Mouse (Mus musculus) hindbrain, embryonic 10.5 days (tissue): ENCODE results near the gene Ces3a. TPM values are rescaled to one million over a fixed set of nuclear protein-coding genes. Genes with fewer than 3 reads are reported as not detected.

Experiments
- DNase-seq: peaks from one replicate; pipeline ENCODE4 v3.0.0-alpha.2; 2017; ENCODE audit warnings: low spot score
- H3K27ac ChIP-seq: fragments of 300-500 bp; sonication (generic); 2 replicates; pipeline ENCODE4 v1.5.1; 2016; ENCODE audit warnings: mild to moderate bottlenecking, moderate library complexity
- H3K27me3 ChIP-seq: fragments of 300-500 bp; sonication (generic); 2 replicates; pipeline ENCODE4 v1.6.1; 2016; ENCODE audit warnings: mild to moderate bottlenecking; ENCODE audit not compliant: poor library complexity, insufficient read depth, severe bottlenecking
- H3K36me3 ChIP-seq: fragments of 300-500 bp; sonication (generic); 2 replicates; pipeline ENCODE4 v1.6.1; 2016; ENCODE audit warnings: mild to moderate bottlenecking, moderate library complexity
- H3K4me1 ChIP-seq: fragments of 300-500 bp; sonication (generic); replicated peaks from 2 replicates; pipeline ENCODE4 v1.6.1; 2016; ENCODE audit warnings: mild to moderate bottlenecking
- H3K4me3 ChIP-seq: fragments of 300-500 bp; sonication (generic); 2 replicates; pipeline ENCODE4 v1.5.1; 2016; ENCODE audit warnings: mild to moderate bottlenecking, moderate library complexity
- H3K9me3 ChIP-seq: fragments of 300-500 bp; sonication (generic); 2 replicates; pipeline ENCODE4 v1.6.1; 2016; ENCODE audit warnings: mild to moderate bottlenecking, moderate library complexity
- WGBS: fragments of 180-500 bp; shearing (Covaris S2); methylation state at CpG from one replicate; pipeline ENCODE4 v1.1.7; 2016; 5-methylcytosine and 5-hydroxymethylcytosine counted together
- polyA plus RNA-seq: library from polyadenylated mRNA; unstranded; fragments of >200 nt; fragmentation: Nextera tagmentation; extraction: Ambion mirVana; gene quantifications from 2 replicates; pipeline ENCODE4 v1.2.1, GENCODE M21; 2016

Ces3a gene
- not detected in 2 replicates for polyA plus RNA-seq

DNA sequence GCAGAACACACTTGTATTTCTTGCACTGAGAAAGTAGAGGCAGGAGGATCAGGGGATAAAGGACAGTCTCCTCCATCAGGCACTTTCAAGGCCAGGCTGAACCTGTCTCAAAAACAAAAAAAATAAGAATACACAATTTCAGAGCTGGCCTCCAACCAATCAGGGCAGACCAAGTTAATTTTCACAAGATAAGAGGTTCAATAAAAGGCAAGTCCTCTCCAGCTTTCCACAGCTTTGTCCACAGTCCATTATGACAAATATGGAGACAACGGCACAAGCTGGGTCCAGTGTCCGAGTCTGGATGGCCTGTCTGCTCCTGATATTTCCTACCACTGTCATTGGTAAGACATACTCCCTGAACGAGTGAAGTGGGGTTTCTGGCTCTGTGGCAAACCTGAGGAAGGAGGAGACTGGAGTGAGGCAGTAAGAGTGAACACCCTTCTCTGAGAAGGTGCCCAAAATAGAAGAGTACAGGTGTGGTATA lies at the start of gene Ces3a:
TSS of gene Ces3a (plus strand) at position 231 of the 484 bp plus-strand sequence.
- no peaks in the 10 kb centered on the region for H3K9me3 ChIP-seq
- H3K27ac ChIP-seq: no peak within 1 kb of the TSS
- no peaks in the 10 kb centered on the region for H3K27me3 ChIP-seq
- H3K4me3 ChIP-seq: no peak within 1 kb of the TSS
- DNase-seq: no peak
- H3K36me3 ChIP-seq: no peaks in the 10 kb centered on the region
- 75% methylated on average over 3 of the region's 3 CpGs for WGBS
- H3K4me1 ChIP-seq: no peaks in the 10 kb centered on the region

DNA sequence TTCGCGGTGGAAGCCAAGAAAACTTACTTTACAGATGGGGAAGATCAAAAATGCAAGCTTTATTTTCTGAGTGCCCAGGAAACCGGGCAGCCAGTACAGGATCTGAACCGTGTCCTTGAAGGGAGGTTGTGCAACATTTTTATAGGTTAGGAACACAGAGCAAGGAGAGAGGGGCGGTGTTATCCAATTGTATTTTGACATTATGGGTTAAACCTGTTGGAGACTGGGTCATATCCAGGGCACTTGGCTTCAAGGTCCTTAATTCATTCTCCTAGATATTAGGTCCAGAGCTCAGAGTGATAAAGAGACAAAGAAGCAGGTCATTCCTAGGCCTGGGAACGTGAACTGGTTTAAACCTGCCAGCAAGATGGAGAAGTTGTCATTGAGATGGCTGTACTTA lies 49.2 kb upstream of the Ces3a start:
- Histone ChIP-seq H3K4me3 (no peak overlapping the region), H3K9me3 (no peaks in the 10 kb centered on the region), H3K27ac (no peak overlapping the region), H3K4me1 (no peaks in the 10 kb centered on the region), H3K36me3 (no peaks in the 10 kb centered on the region), H3K27me3 (no peaks in the 10 kb centered on the region)
- no peak for DNase-seq
- WGBS: 87% methylated on average over 6 of the region's 6 CpGs

GRCm38 (mm10) chr8:105000586-105000985 lies 47.8 kb upstream of the Ces3a start, which contains the start of gene Ces2h:
Gene Ces2h, plus strand, starts transcription at chr8:105000853.
- 89% methylated on average over 7 of the region's 7 CpGs for WGBS

GRCm38 (mm10) chr8:105010000-105010399 lies 38.4 kb upstream of the Ces3a start:
- H3K4me3 ChIP-seq: no peak overlapping the region
- no peak overlapping the region for H3K27ac ChIP-seq
- DNase-seq: no peak
- H3K27me3 ChIP-seq: no peaks in the 10 kb centered on the region
- WGBS: 87% methylated on average over 2 of the region's 2 CpGs
- no peaks in the 10 kb centered on the region for H3K4me1 ChIP-seq
- 0 out of 2 replicates have a peak, but pooled peaks cover 9% of the 10 kb centered on the region for H3K9me3 ChIP-seq
- H3K36me3 ChIP-seq: no peaks in the 10 kb centered on the region

More at GRCm38 (mm10) chr8:105000586-105000985, 47.8 kb upstream of the Ces3a start, which contains the start of gene Ces2h:
- H3K27me3 ChIP-seq: no peaks in the 10 kb centered on the region
- no peaks in the 10 kb centered on the region for H3K36me3 ChIP-seq
- H3K27ac ChIP-seq: no peak within 1 kb of the TSS
- no peak within 1 kb of the TSS for H3K4me3 ChIP-seq
- H3K9me3 ChIP-seq: no peaks in the 10 kb centered on the region
- no peaks in the 10 kb centered on the region for H3K4me1 ChIP-seq
- no peak for DNase-seq

DNA sequence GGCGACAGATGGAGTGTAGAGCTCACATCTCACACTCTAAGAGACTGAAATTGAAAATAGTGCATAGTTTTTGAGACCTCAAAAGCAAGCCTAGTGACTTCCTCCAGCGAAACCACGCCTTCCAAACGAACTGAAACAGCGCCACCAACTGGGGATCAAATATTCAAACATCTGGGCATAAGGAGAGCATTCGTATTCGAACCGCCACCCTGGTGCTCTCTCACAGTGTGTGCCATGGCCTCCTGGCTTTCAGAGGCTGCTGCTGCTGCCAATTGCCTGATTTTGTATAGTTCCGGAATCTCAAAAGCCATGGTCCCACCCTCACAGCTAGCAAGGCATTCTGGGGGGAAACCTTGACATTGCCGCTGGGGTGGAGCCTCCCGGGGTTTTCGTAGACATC lies 37.3 kb upstream of the Ces3a start:
- H3K27me3 ChIP-seq: no peaks in the 10 kb centered on the region
- H3K4me1 ChIP-seq: no peaks in the 10 kb centered on the region
- H3K27ac ChIP-seq: no peak overlapping the region
- H3K9me3 ChIP-seq: 0 out of 2 replicates have a peak, but pooled peaks cover 9% of the 10 kb centered on the region
- WGBS: 79% methylated on average over 12 of the region's 12 CpGs
- H3K36me3 ChIP-seq: no peaks in the 10 kb centered on the region
- no peak for DNase-seq
- no peak overlapping the region for H3K4me3 ChIP-seq

GRCm38 (mm10) chr8:105014391-105014790 lies 34.0 kb upstream of the Ces3a start:
- no peaks in the 10 kb centered on the region for H3K4me1 ChIP-seq
- 0 out of 2 replicates have a peak, but pooled peaks cover 7% of the 10 kb centered on the region for H3K9me3 ChIP-seq
- no peak overlapping the region for H3K4me3 ChIP-seq
- no peaks in the 10 kb centered on the region for H3K36me3 ChIP-seq
- H3K27ac ChIP-seq: no peak overlapping the region
- no peaks in the 10 kb centered on the region for H3K27me3 ChIP-seq
- DNase-seq: no peak
- WGBS: 90% methylated on average over 5 of the region's 5 CpGs

GRCm38 (mm10) chr8:105021954-105022353 lies 26.4 kb upstream of the Ces3a start:
- Histone ChIP-seq H3K36me3 (no peaks in the 10 kb centered on the region), H3K27ac (no peak overlapping the region), H3K4me3 (no peak overlapping the region), H3K27me3 (no peaks in the 10 kb centered on the region), H3K4me1 (no peaks in the 10 kb centered on the region), H3K9me3 (0 out of 2 replicates have a peak, but pooled peaks cover under 1% of the 10 kb centered on the region)
- no peak for DNase-seq
- 93% methylated on average over 1 of the region's 1 CpGs for WGBS

DNA sequence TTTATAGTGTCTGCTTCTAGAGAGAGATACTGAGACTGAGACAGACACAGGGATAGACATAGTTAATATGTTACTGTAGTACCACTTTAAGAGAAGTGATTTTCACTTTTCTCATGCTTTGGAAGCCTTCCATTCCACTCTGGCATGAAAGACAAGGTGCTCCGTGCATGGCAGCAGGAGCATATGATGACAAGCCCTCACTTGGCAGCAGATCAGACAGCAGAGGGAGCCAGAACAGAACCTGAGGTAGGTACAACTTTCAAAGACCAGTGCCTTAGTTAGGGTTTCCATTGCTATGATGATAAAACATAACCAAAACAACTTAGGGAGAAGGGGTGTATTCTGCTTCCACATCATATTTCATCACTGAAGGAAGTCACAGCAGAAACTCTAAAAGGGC lies 25.3 kb upstream of the Ces3a start:
- Histone ChIP-seq H3K4me3 (no peak overlapping the region), H3K27ac (no peak overlapping the region), H3K36me3 (no peaks in the 10 kb centered on the region), H3K27me3 (no peaks in the 10 kb centered on the region), H3K4me1 (no peaks in the 10 kb centered on the region), H3K9me3 (peaks cover 3% of the 10 kb centered on the region; the same call in 1 of the 2 replicates)
- 70% methylated on average over 1 of the region's 1 CpGs for WGBS
- no peak for DNase-seq

GRCm38 (mm10) chr8:105025050-105025449 lies 23.4 kb upstream of the Ces3a start:
- peaks cover 3% of the 10 kb centered on the region; the same call in 1 of the 2 replicates for H3K9me3 ChIP-seq
- no peaks in the 10 kb centered on the region for H3K36me3 ChIP-seq
- no peak for DNase-seq
- no peak overlapping the region for H3K27ac ChIP-seq
- H3K4me1 ChIP-seq: no peaks in the 10 kb centered on the region
- WGBS: 65% methylated on average over 2 of the region's 2 CpGs
- H3K4me3 ChIP-seq: no peak overlapping the region
- no peaks in the 10 kb centered on the region for H3K27me3 ChIP-seq

DNA sequence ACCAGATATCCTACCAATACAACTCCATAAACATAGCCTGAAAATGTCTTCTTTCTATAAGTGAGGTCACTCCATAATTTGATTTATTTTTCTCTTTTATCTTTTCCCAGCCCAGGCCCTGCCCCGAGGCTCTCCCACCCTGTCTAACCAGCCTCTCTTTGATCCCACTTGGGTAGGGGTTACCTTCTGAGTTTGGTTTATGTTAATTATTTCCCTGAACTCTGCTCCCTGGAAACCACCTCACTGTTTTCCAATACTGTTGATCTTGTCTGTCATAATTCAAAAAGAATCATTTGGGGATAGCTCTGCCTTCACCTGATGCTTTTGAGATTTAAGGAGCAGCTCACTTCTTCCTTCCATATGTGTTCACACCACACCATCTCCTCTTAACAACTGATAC lies 4.9 kb upstream of the Ces3a start:
- Histone ChIP-seq H3K27me3 (no peaks in the 10 kb centered on the region), H3K36me3 (no peaks in the 10 kb centered on the region), H3K4me3 (no peak overlapping the region), H3K9me3 (no peaks in the 10 kb centered on the region), H3K27ac (no peak overlapping the region), H3K4me1 (no peaks in the 10 kb centered on the region)
- WGBS: 78% methylated on average over 1 of the region's 1 CpGs
- no peak for DNase-seq

DNA sequence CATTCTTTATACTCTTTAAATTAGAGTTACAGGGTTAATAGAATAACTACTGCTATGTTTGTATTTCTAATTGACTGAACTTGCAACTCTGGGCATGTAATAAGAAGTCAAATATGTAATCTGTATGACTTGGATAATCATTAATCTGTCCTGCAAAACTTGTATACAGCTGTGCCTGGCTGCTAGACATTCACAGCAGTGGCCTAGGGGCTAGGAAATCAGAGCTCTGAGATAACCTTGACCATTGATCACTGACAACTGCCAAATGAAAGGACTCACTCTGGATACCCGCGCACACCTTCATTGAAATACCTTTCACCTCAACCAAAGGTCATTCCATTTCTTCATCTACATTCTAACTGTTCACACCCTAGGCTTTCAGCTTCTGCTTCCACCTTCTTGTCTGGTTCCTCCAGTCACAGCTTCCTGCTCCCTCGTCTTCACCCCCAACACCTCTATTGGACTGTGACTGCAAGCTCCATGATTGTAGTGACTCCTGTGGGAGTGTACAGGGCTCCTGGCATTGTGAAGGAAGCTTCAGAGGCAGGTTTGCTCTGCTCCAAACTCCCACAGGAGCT lies 2.5 kb upstream of the Ces3a start:
- Histone ChIP-seq H3K4me1 (no peaks in the 10 kb centered on the region), H3K4me3 (no peak overlapping the region), H3K36me3 (no peaks in the 10 kb centered on the region), H3K27ac (no peak overlapping the region), H3K9me3 (no peaks in the 10 kb centered on the region), H3K27me3 (no peaks in the 10 kb centered on the region)
- WGBS: 90% methylated on average over 3 of the region's 3 CpGs
- DNase-seq: no peak

DNA sequence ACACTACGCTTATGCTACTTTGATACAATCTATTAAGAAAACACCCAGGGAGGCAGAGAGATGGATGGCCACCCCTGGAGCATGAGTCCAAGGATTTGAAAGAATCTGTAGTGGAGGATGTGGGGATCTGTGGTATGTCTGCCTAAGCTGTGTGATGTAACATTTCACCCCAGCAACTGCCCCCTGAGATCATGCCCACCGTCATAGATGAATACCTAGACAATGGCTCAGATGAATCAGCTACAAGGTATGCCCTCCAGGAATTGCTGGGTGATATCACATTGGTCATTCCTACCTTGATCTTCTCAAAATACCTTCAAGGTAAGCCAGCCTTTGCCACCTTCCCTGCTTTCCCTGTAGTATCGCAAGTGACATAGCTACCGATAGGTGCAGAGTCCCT lies 7.8 kb downstream of the Ces3a start:
- Histone ChIP-seq H3K27ac (no peak overlapping the region), H3K27me3 (no peaks in the 10 kb centered on the region), H3K4me1 (no peaks in the 10 kb centered on the region), H3K36me3 (no peaks in the 10 kb centered on the region), H3K4me3 (no peak overlapping the region), H3K9me3 (no peaks in the 10 kb centered on the region)
- DNase-seq: no peak
- 92% methylated on average over 4 of the region's 4 CpGs for WGBS

DNA sequence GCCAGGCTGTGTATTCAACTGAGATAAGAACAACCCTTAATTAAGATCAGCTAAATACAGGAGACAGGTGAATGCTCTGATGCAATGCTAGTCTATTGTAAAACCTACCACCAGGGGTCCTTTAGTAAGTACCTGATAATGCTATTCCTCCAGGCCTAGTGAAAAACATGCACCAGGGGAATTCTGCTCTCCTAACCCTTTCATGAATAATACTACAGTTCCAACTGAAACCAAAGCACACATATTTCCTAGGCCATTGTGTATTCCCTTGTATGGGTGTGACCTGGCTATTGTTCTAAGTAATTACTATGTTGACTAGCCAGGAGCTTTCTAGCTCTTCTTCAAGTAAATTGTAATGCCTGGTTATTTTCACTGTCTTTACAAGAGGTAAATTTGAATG lies 11.7 kb downstream of the Ces3a start:
- H3K27me3 ChIP-seq: no peaks in the 10 kb centered on the region
- H3K36me3 ChIP-seq: no peaks in the 10 kb centered on the region
- H3K4me3 ChIP-seq: no peak overlapping the region
- H3K4me1 ChIP-seq: no peaks in the 10 kb centered on the region
- H3K9me3 ChIP-seq: no peaks in the 10 kb centered on the region
- no peak for DNase-seq
- H3K27ac ChIP-seq: no peak overlapping the region
